Comparison of ENCODE assay signal across 15 mouse cellular contexts in the genomic region with DNA sequence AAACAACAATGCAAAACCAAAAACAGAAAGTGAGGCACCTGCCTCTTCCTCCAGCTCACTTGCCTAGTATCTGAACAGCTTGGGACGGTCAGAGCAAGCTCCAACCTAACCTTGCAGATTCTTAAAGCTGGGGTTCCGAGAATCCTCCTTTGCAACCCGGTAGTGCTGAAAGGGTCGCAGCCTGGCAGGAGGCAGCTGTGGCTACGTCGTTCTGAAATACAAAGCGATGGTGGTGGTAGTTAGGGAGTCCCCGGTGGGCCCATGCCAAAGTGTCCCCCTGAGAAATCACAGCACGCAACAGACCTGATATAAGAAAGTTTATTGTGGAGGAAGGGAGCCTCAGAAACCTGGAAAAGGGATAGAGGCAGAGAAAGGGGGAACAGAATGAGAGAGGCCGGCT. TPM values are rescaled to one million over a fixed set of nuclear protein-coding genes. Genes with fewer than 3 reads are reported as not detected.
DNase-seq lines count a peak whose midpoint lies in the region; ATAC-seq and TF ChIP-seq lines count a peak whose summit lies in the region.
"Had no signal": no experiment of that assay in that cellular context is flagged by ENCODE, and none has a peak within 500 bp of the region (broad histone marks: within the 10 kb centered on the region; RNA-seq: fewer than 3 reads in every experiment).

No protein-coding gene starts in this region.

- peaks cover 28% of the 10 kb centered on the region for H3K4me1 ChIP-seq in heart, embryonic 12.5 days (replicated peaks)
- peaks cover 13% of the 10 kb centered on the region for H3K4me1 ChIP-seq in limb, embryonic 11.5 days (ENCODE audit: control insufficient read depth, insufficient read depth, low read length)
- H3K4me1 ChIP-seq in limb, embryonic 10.5 days, result peaks cover 50% of the 10 kb centered on the region
- H3K4me1 ChIP-seq in intestine, embryonic 15.5 days (replicated peaks), result peaks cover 40% of the 10 kb centered on the region
- H3K4me1 ChIP-seq in liver, postnatal 0 days (ENCODE audit: insufficient read depth), result peaks cover 33% of the 10 kb centered on the region

- no peak overlapping the region for H3K27ac ChIP-seq in heart, embryonic 12.5 days (ENCODE audit: poor library complexity, severe bottlenecking)
- no peak overlapping the region for H3K27ac ChIP-seq in limb, embryonic 11.5 days (replicated peaks; ENCODE audit: low read depth, low read length)
- no peak overlapping the region for H3K27ac ChIP-seq in limb, embryonic 10.5 days
- H3K27ac ChIP-seq in intestine, embryonic 15.5 days, result 0 out of 2 replicates have a peak overlapping the region, but pooled peaks have one; percentile 0
- no peak overlapping the region for H3K27ac ChIP-seq in liver, postnatal 0 days (ENCODE audit: low read depth)
- H3K27ac ChIP-seq: macrophage; midbrain, embryonic 13.5 days; neural tube, embryonic 12.5 days had no signal

- ATAC-seq in heart, embryonic 12.5 days (ENCODE audit: insufficient number of reproducible peaks, low FRiP score), result no peak
- ATAC-seq in limb, embryonic 11.5 days (ENCODE audit: insufficient number of reproducible peaks, low FRiP score, low TSS enrichment, low read depth), result no peak
- ATAC-seq in intestine, embryonic 15.5 days, result no peak
- ATAC-seq in liver, postnatal 0 days, result no peak

- 63% methylated on average over 10 of the region's 10 CpGs for WGBS in heart, embryonic 12.5 days
- WGBS in limb, embryonic 11.5 days, result 74% methylated on average over 10 of the region's 10 CpGs
- 67% methylated on average over 10 of the region's 10 CpGs for WGBS in limb, embryonic 10.5 days
- 77% methylated on average over 10 of the region's 10 CpGs for WGBS in intestine, embryonic 15.5 days
- WGBS in liver, postnatal 0 days (ENCODE audit: insufficient replicate concordance), result 76% methylated on average over 10 of the region's 10 CpGs

- H3K4me3 ChIP-seq in heart, embryonic 12.5 days, result no peak overlapping the region
- H3K4me3 ChIP-seq in limb, embryonic 11.5 days (ENCODE audit: low read depth, low read length), result no peak overlapping the region
- no peak overlapping the region for H3K4me3 ChIP-seq in limb, embryonic 10.5 days
- no peak overlapping the region for H3K4me3 ChIP-seq in intestine, embryonic 15.5 days (replicated peaks)
- no peak overlapping the region for H3K4me3 ChIP-seq in liver, postnatal 0 days (ENCODE audit: low read depth, low read length)
- H3K4me3 ChIP-seq: midbrain, embryonic 13.5 days; neural tube, embryonic 12.5 days had no signal

- H3K9me3 ChIP-seq in heart, embryonic 12.5 days (replicated peaks), result no peaks in the 10 kb centered on the region
- peaks cover 2% of the 10 kb centered on the region; the same call in 1 of the 2 replicates for H3K9me3 ChIP-seq in limb, embryonic 11.5 days (ENCODE audit: control insufficient read depth, low read length)
- H3K9me3 ChIP-seq in limb, embryonic 10.5 days (replicated peaks), result no peaks in the 10 kb centered on the region
- no peaks in the 10 kb centered on the region for H3K9me3 ChIP-seq in intestine, embryonic 15.5 days
- H3K9me3 ChIP-seq in liver, postnatal 0 days (ENCODE audit: low read length), result no peaks in the 10 kb centered on the region
- H3K9me3 ChIP-seq: midbrain, embryonic 13.5 days; neural tube, embryonic 12.5 days had no signal

- H3K9ac ChIP-seq in heart, embryonic 12.5 days, result no peak overlapping the region
- H3K9ac ChIP-seq in limb, embryonic 11.5 days (ENCODE audit: low read length), result peak overlapping the region; percentile 7; the same call in 1 of the 2 replicates
- no peak overlapping the region for H3K9ac ChIP-seq in intestine, embryonic 15.5 days
- no peak overlapping the region for H3K9ac ChIP-seq in liver, postnatal 0 days (replicated peaks)
- H3K9ac ChIP-seq: forebrain, postnatal 0 days; lung, embryonic 14.5 days; midbrain, embryonic 13.5 days; neural tube, embryonic 12.5 days had no signal

- H3K36me3 ChIP-seq in heart, embryonic 12.5 days, result no peaks in the 10 kb centered on the region
- H3K36me3 ChIP-seq in limb, embryonic 11.5 days (ENCODE audit: control insufficient read depth, insufficient read depth, low read length), result no peaks in the 10 kb centered on the region
- peaks cover 35% of the 10 kb centered on the region for H3K36me3 ChIP-seq in limb, embryonic 10.5 days
- no peaks in the 10 kb centered on the region for H3K36me3 ChIP-seq in intestine, embryonic 15.5 days
- H3K36me3 ChIP-seq in liver, postnatal 0 days (replicated peaks; ENCODE audit: insufficient read depth, low read length), result no peaks in the 10 kb centered on the region; the same call in 1 of the 2 replicates

- no peak for TF ChIP-seq EP300 in liver, postnatal 0 days (IDR thresholded peaks at IDR 0.05; ENCODE audit: low read depth)

- peaks cover 55% of the 10 kb centered on the region for H3K27me3 ChIP-seq in heart, embryonic 12.5 days (replicated peaks)
- peaks cover 26% of the 10 kb centered on the region for H3K27me3 ChIP-seq in limb, embryonic 11.5 days (ENCODE audit: control insufficient read depth, insufficient read depth, low read length)
- H3K27me3 ChIP-seq in limb, embryonic 10.5 days (ENCODE audit: low read depth, poor library complexity, severe bottlenecking), result peaks cover 44% of the 10 kb centered on the region
- H3K27me3 ChIP-seq in intestine, embryonic 15.5 days (replicated peaks), result peaks cover 24% of the 10 kb centered on the region
- H3K27me3 ChIP-seq in liver, postnatal 0 days (ENCODE audit: insufficient read depth, low read length), result peaks cover 27% of the 10 kb centered on the region

- TF ChIP-seq CTCF in liver, postnatal 0 days (IDR thresholded peaks at IDR 0.05; ENCODE audit: low read depth), result no peak

- H3K4me2 ChIP-seq in heart, embryonic 12.5 days, result peak overlapping the region; percentile 49
- no peak overlapping the region for H3K4me2 ChIP-seq in limb, embryonic 11.5 days (ENCODE audit: low read depth, severe bottlenecking)
- peak overlapping the region; percentile 7; the same call in 1 of the 2 replicates for H3K4me2 ChIP-seq in intestine, embryonic 15.5 days (replicated peaks)
- peak overlapping the region; percentile 55 for H3K4me2 ChIP-seq in liver, postnatal 0 days (ENCODE audit: low read depth, low read length)
- H3K4me2 ChIP-seq: neural tube, embryonic 12.5 days had no signal

- no peak for DNase-seq in heart, adult 18-20 months
- DNase-seq in limb, embryonic 11.5 days (ENCODE audit: low spot score), result no peak
- DNase-seq in limb, embryonic 10.5 days (ENCODE audit: low spot score), result no peak
- DNase-seq in liver, postnatal 0 days, result no peak
- no peak for DNase-seq in layer of hippocampus, adult 9-11 months

RNA-seq across cellular contexts. Expression of a gene that starts 3.4 kb away (rescaled TPM):
- polyA plus RNA-seq in heart, embryonic 12.5 days (2016; fragmentation: Nextera tagmentation; extraction: Ambion mirVana), result not detected in 2 replicates
- total RNA-seq in heart, adult 18-20 months (2021), result not detected
- not detected in 2 replicates for polyA plus RNA-seq in limb, embryonic 11.5 days (2014; fragmentation: Nextera tagmentation; extraction: Ambion mirVana)
- polyA plus RNA-seq in limb, embryonic 10.5 days (2016; fragmentation: Nextera tagmentation; extraction: Ambion mirVana), result 0.13 TPM in 1 of 2 replicates, not detected in the other
- polyA plus RNA-seq in intestine, embryonic 15.5 days (2015; fragmentation: Nextera tagmentation; extraction: Ambion mirVana), result 1.6 and 1.8 TPM in 2 replicates
- polyA plus RNA-seq in liver, postnatal 0 days (2015; fragmentation: Nextera tagmentation; extraction: Ambion mirVana), result 0.08 and 0.16 TPM in 2 replicates
- total RNA-seq: gastrocnemius, adult 8-10 months; heart, postnatal 36 days had no signal
- polyA plus RNA-seq: C2C12; lung, embryonic 14.5 days; macrophage; midbrain, embryonic 13.5 days; neural tube, embryonic 12.5 days had no signal

RNA-seq across cellular contexts. Expression of a gene that starts 10.1 kb away (rescaled TPM):
- polyA plus RNA-seq in heart, embryonic 12.5 days (2016; fragmentation: Nextera tagmentation; extraction: Ambion mirVana), result 294 and 300 TPM in 2 replicates
- total RNA-seq in heart, adult 18-20 months (2021), result 10 to 100 TPM; 62.5 to 70.0 TPM
- 271 and 369 TPM in 2 replicates for polyA plus RNA-seq in limb, embryonic 11.5 days (2014; fragmentation: Nextera tagmentation; extraction: Ambion mirVana)
- polyA plus RNA-seq in limb, embryonic 10.5 days (2016; fragmentation: Nextera tagmentation; extraction: Ambion mirVana), result 330 and 448 TPM in 2 replicates
- polyA plus RNA-seq in intestine, embryonic 15.5 days (2015; fragmentation: Nextera tagmentation; extraction: Ambion mirVana), result 441 and 523 TPM in 2 replicates
- 125 and 140 TPM in 2 replicates for polyA plus RNA-seq in liver, postnatal 0 days (2015; fragmentation: Nextera tagmentation; extraction: Ambion mirVana)

RNA-seq across cellular contexts. Expression of a gene that starts 24.4 kb away (rescaled TPM):
- polyA plus RNA-seq in heart, embryonic 12.5 days (2016; fragmentation: Nextera tagmentation; extraction: Ambion mirVana), result 29.0 and 30.0 TPM in 2 replicates
- total RNA-seq in heart, adult 18-20 months (2021), result 1 to 10 TPM; 7.2 to 8.6 TPM
- polyA plus RNA-seq in limb, embryonic 11.5 days (2014; fragmentation: Nextera tagmentation; extraction: Ambion mirVana), result 56.7 and 63.2 TPM in 2 replicates
- polyA plus RNA-seq in limb, embryonic 10.5 days (2016; fragmentation: Nextera tagmentation; extraction: Ambion mirVana), result 73.8 and 77.9 TPM in 2 replicates
- polyA plus RNA-seq in intestine, embryonic 15.5 days (2015; fragmentation: Nextera tagmentation; extraction: Ambion mirVana), result 53.5 and 56.2 TPM in 2 replicates
- 21.3 and 22.5 TPM in 2 replicates for polyA plus RNA-seq in liver, postnatal 0 days (2015; fragmentation: Nextera tagmentation; extraction: Ambion mirVana)

RNA-seq across cellular contexts. Expression of a gene that starts 36.6 kb away (rescaled TPM):
- polyA plus RNA-seq in heart, embryonic 12.5 days (2016; fragmentation: Nextera tagmentation; extraction: Ambion mirVana), result 165 TPM in 2 replicates
- 10 to 100 TPM; 70.4 to 73.8 TPM for total RNA-seq in heart, adult 18-20 months (2021)
- 275 and 280 TPM in 2 replicates for polyA plus RNA-seq in limb, embryonic 11.5 days (2014; fragmentation: Nextera tagmentation; extraction: Ambion mirVana)
- 278 and 295 TPM in 2 replicates for polyA plus RNA-seq in limb, embryonic 10.5 days (2016; fragmentation: Nextera tagmentation; extraction: Ambion mirVana)
- 229 and 241 TPM in 2 replicates for polyA plus RNA-seq in intestine, embryonic 15.5 days (2015; fragmentation: Nextera tagmentation; extraction: Ambion mirVana)
- 70.9 and 76.4 TPM in 2 replicates for polyA plus RNA-seq in liver, postnatal 0 days (2015; fragmentation: Nextera tagmentation; extraction: Ambion mirVana)
